Mouse (Mus musculus) testis, adult 2 months (tissue): Measurements from ENCODE around the gene Ass1.

ENCODE experiments used
- CTCF ChIP-seq: fragments of 200-500 bp; IDR thresholded peaks from 2 replicates; pipeline ENCODE4 v1.5.1; 2012; ENCODE audit warnings: low read depth, mild to moderate bottlenecking, inconsistent platforms, low read length, moderate library complexity; ENCODE audit not compliant: control insufficient read depth, insufficient read depth, insufficient replicate concordance
- POLR2A ChIP-seq: fragments of 200-500 bp; IDR thresholded peaks from 2 replicates; pipeline ENCODE4 v1.6.1; 2012; ENCODE audit warnings: low read depth, mild to moderate bottlenecking, inconsistent platforms, low read length, moderate library complexity; ENCODE audit not compliant: control insufficient read depth

GRCm38 (mm10) chr2:31469931-31470682, at the start of gene Ass1:
- peak; percentile 15; the same call in 1 of the 2 replicates for TF ChIP-seq POLR2A
- TF ChIP-seq CTCF, result no peak
